Mouse (Mus musculus) ES-E14 (cell line): Measurements from ENCODE around the gene Rassf2.

Experiments
- CHD2 ChIP-seq: IDR thresholded peaks from 2 replicates; pipeline ENCODE4 v1.6.1; 2014; ENCODE audit warnings: mild to moderate bottlenecking, low read depth, low read length, inconsistent platforms
- MAFK ChIP-seq: IDR thresholded peaks from 2 replicates; pipeline ENCODE4 v1.6.1; 2014; ENCODE audit warnings: mild to moderate bottlenecking, low read depth, low read length, inconsistent platforms; ENCODE audit not compliant: insufficient read depth
- ZNF384 ChIP-seq: IDR thresholded peaks from 2 replicates; pipeline ENCODE4 v1.6.1; 2012; ENCODE audit warnings: low read depth, low read length, inconsistent platforms

- TF ChIP-seq ZNF384 (no peak), CHD2 (no peak), MAFK (no peak)
Observed at GRCm38 (mm10) chr2:132028894-132029605, 1.0 kb downstream of the Rassf2 start.
